Mouse (Mus musculus): ENCODE data around the gene Abcc10.

DNA sequence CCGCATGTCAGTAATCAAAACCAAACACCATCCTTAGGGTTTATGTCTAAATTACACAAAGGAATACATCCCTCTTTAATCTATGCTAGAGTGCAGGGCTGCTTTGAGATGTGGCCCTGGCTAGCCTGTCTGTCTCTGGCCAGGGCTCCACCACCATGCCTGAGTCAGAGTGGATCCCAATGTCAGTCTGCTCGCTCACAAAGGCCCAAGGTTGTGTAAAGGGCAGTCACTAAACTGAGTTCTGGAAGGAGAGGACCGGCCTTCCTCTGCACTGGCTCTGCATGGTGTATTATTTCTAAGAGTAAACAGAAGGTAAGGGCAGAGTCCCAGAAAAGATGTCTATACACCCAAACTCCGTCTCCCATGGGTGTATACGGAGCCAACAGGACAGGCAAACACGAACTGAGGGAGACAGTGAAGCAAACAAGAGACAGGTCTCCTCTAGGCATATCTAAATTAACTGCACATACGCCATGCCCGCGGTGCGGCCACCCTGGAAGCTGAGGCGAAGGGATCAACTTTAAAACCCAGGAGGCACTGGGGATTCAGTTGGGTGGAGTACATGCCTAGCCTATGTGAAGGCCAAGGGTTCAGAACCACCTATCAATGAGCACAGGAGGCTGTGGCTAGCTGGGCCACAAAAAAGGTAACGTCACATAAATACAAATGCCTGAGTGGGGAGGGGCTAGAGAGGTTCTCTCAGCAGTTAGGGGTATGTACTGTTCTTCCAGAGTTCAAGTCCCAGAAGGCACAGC, 50.0 kb downstream of the Abcc10 start:
- TF ChIP-seq CTCF (IDR thresholded peaks at IDR 0.05; ENCODE audit: low read depth) (no peak), EP300 (IDR thresholded peaks at IDR 0.05; ENCODE audit: low read depth) (no peak)

All from liver, embryonic 14.5 days (tissue).